Mouse (Mus musculus) testis, adult 2 months (tissue): ENCODE data around the gene Ski.

ENCODE experiments used
- CTCF ChIP-seq: fragments of 200-500 bp; IDR thresholded peaks from 2 replicates; pipeline ENCODE4 v1.5.1; 2012; ENCODE audit warnings: low read depth, mild to moderate bottlenecking, inconsistent platforms, low read length, moderate library complexity; ENCODE audit not compliant: control insufficient read depth, insufficient read depth, insufficient replicate concordance
- POLR2A ChIP-seq: fragments of 200-500 bp; IDR thresholded peaks from 2 replicates; pipeline ENCODE4 v1.6.1; 2012; ENCODE audit warnings: low read depth, mild to moderate bottlenecking, inconsistent platforms, low read length, moderate library complexity; ENCODE audit not compliant: control insufficient read depth

- no peak for TF ChIP-seq CTCF
- no peak for TF ChIP-seq POLR2A
Observed at GRCm38 (mm10) chr4:155207841-155208240, 14.6 kb downstream of the Ski start.
